Mouse (Mus musculus) adrenal gland, postnatal 25 days (tissue): Measurements from ENCODE around the gene 1810049J17Rik. TPM values are rescaled to one million over a fixed set of nuclear protein-coding genes. Genes with fewer than 3 reads are reported as not detected.
"Not testable (repeated sequence)": the region's sequence is repeated elsewhere in the genome, so short reads cannot be mapped to it uniquely, and the experiment has no call there.

Experiments
- DNase-seq: peaks from one replicate; pipeline ENCODE4 v3.0.0; 2021; ENCODE audit warnings: mixed read lengths
- long read RNA-seq: library from polyadenylated mRNA; stranded (forward); transcript quantifications from one replicate; pipeline ENCODE4 v2.0.0, GENCODE M21; 2021
- total RNA-seq: library from RNA; stranded (reverse); gene quantifications from 2 replicates; pipeline ENCODE4 v1.2.3, GENCODE M21; 2021

Gene 1810049J17Rik
- total RNA-seq, result not detected in 2 replicates
- long read RNA-seq, result 0 reads

DNA sequence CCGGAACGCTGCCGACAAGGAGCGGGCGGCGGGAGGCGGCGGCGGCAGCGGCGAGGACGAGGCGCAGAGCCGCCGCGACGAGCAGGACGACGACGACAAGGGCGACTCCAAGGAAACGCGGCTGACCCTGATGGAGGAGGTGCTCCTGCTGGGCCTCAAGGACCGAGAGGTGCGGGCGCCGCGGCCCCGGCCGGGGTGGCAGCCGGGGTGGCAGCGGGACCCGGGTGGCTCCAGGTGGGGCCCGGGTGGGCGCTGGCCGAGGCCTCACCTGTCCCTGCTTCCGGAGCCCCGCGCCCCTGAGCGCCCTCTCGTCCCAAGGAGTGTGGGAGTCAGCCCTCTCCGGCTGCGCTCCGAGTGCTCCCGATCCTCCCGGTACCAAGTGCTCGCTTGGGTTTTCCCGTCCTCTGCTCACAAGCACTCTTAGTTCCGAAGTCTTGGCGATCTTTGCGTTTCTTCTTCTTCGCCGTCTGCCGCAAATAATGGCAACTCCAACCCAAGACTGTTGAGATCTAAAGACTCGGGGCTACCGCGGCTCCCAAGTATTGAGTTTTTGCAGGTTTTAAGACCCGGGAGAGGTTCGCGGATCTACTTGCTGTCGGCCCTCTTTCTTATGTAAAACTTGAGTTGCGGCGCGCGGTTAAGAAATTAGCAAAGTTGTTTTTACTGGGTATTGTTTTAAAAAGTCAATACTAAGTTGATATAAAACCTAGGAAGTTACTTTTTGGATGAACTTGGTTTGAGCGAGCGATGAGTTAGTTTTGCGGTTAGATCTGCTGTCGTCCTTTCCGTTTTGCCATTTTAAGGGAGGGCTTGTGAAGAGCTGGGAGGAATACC, at the start of gene 1810049J17Rik:
TSS of gene 1810049J17Rik (minus strand) at position 112 of the 834 bp plus-strand sequence.
- DNase-seq, result peak; percentile 36

DNA sequence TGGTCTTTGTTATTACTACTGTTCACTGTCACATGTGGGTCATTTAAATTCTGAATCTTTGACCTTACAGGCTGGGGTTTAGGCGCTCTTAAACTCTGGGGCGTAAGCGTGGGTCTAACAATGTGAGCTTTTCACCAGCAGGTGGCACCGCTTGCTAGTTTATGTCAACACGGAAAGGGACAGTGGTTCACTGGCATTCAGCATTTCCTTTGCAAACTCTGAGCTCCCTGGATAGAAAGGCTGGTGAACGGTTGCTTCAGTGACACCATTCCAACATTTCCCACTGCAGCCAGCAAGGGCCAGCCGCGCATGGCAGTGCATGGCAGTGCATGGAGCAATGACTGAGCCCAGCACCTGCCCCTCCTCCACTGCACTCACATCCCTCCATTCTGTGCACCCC, 49.5 kb upstream of the 1810049J17Rik start:
- peak; percentile 68 for DNase-seq

- no peak for DNase-seq
These were observed 48.4 kb upstream of the 1810049J17Rik start for GRCm38 (mm10) chr15:12370096-12370495.

DNA sequence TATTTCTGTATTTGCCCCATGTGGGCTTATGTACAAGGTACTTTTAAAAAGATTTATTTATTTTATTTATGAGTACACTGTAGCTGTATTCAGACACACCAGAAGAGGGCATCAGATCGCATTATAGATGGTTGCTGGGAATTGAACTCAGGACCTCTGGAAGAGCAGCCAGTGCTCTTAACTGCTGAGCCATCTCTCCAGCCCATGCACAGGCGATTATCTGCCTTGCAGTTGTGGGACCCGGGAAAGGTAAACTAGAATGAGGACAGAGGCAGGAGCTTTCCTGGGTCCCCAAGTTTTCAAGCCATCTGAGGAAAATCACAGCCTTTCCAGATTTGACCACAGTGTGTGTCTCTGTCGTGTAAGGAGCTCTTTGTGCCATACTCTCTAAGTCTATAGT, 47.2 kb upstream of the 1810049J17Rik start:
- DNase-seq, result no peak

- no peak for DNase-seq
These were observed 46.7 kb upstream of the 1810049J17Rik start for GRCm38 (mm10) chr15:12368357-12368756.

- DNase-seq, result no peak
These were observed 45.8 kb upstream of the 1810049J17Rik start for GRCm38 (mm10) chr15:12367306-12368080.

DNA sequence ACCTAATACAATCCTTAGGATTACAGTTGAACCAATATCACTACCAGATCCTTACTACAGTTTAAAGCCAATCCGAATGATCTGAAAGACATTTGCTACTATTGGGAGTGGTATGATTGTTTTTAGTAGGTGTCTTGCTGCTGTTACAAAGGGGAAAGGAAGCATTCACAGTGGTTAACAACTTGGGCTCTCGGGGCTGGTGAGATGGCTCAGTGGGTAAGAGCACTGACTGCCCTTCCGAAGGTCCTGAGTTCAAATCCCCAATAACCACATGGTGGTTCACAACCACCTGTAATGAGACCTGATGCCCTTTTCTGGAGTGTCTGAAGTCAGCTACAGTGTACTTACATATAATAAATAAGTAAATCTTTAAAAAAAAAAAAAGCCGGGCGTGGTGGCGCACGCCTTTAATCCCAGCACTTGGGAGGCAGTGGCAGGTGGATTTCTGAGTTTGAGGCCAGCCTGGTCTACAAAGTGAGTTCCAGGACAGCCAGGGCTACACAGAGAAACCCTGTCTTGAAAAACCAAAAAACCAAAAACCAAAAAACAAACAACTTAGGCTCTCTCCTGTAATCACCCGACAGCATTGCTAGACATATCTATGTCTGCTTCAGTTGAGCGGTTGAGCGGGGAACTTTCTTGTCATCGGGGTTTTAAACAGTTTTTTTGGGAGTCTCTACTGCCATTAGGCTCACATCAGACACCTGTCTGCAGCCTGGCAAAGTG, 45.0 kb upstream of the 1810049J17Rik start:
- DNase-seq, result not testable (repeated sequence)

- DNase-seq, result no peak
These were observed 44.4 kb upstream of the 1810049J17Rik start for GRCm38 (mm10) chr15:12366072-12366469.

DNA sequence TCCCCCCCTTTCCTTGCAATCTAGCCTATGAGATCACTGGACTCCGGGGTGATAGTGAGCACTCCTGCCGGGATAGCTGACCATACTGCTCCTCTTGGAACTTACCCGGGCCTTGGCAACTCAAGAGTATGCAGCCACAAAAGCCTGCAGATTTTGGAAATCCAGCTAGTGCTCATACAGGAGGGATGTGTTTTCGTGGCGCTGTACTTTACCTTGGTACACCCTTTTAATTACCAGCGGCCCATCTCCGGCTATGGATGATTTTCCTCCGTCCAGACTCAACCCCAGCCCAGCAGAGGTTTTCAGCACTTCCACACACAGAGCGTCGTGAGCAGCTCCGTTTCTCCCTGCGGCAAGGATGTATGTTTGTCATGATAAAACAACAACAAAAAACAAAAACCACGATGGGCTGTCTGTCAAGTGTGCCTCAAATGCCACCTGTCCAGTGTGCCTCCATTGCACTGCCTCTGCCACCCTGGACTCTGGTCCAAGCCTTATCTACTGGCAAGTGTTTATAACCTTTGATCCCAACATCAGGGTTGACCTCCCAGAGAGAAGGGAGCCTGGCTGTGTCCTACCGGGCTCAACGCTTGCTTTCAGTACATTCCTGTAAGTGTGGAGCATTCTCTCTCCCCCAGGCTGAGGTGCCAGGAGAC, 43.8 kb upstream of the 1810049J17Rik start:
- no peak for DNase-seq

GRCm38 (mm10) chr15:12364096-12364495, 42.4 kb upstream of the 1810049J17Rik start:
- DNase-seq, result no peak

- no peak for DNase-seq
These were observed 41.0 kb upstream of the 1810049J17Rik start for GRCm38 (mm10) chr15:12362701-12363040.

- no peak for DNase-seq
These were observed 40.5 kb upstream of the 1810049J17Rik start for GRCm38 (mm10) chr15:12362001-12362700.

- DNase-seq, result no peak
These were observed 39.0 kb upstream of the 1810049J17Rik start for GRCm38 (mm10) chr15:12360519-12361212.

GRCm38 (mm10) chr15:12358384-12358783, 36.7 kb upstream of the 1810049J17Rik start:
- no peak for DNase-seq

DNA sequence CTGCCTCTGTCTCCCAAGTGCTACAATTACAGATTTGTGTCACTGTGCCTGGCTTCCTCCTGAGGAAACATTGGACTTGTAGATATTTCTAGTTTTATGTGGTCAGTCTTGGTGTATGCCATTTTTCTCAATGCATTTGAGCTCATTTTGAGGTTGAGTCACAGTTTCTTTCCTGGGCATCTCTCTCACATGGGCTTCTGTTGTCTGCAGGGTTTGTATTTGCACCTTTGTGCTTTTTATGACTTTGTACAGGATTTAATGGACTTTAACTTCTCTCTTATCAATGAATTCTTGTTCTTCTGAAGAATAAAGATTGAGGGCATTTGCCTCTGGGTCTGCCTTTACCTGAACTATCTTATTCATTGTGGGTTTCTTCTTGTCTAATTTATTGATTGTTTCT, 35.8 kb upstream of the 1810049J17Rik start:
- DNase-seq, result no peak

GRCm38 (mm10) chr15:12355907-12356306, 34.2 kb upstream of the 1810049J17Rik start:
- no peak for DNase-seq

GRCm38 (mm10) chr15:12355261-12355660, 33.6 kb upstream of the 1810049J17Rik start:
- no peak for DNase-seq

GRCm38 (mm10) chr15:12354281-12354810, 32.6 kb upstream of the 1810049J17Rik start:
- DNase-seq, result no peak

DNA sequence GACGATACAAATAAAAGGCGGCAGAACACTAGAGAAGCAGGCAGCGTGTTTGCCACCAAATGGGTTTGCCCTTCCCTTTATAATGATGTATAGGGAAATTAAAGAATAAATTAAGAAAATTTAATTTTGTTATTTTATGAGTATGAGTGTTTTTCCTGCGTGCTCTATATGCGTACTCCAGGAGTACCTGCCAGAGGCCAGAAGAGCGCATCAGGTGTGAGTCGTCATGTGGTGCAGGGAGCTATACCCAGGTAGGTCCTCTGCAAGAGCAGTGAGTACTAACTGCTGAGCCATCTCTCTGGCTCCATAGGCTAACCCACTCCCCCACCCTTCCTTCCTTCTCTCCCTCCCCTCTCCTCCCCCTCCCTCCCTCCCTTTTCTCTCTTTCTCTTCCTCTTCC, 29.8 kb upstream of the 1810049J17Rik start:
- no peak for DNase-seq

DNA sequence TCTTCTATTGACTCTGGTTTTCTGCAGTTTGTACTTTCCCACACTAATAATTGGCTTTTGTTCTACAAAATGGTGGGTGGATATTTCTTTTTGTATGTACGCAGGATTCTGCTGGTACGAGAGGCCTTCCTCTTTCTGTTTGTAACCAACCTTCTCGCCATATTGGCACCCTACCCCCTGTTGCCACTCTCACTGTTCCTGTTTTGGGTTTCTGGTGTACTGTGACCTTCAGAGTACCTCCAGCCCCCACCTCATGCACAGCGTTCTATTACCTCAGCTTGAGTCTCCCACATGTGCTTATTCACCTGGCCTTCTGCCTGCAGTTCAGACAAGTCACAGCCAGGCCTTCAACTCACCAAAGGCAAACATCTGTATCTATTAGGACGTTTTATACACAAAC, 28.1 kb upstream of the 1810049J17Rik start:
- no peak for DNase-seq

DNA sequence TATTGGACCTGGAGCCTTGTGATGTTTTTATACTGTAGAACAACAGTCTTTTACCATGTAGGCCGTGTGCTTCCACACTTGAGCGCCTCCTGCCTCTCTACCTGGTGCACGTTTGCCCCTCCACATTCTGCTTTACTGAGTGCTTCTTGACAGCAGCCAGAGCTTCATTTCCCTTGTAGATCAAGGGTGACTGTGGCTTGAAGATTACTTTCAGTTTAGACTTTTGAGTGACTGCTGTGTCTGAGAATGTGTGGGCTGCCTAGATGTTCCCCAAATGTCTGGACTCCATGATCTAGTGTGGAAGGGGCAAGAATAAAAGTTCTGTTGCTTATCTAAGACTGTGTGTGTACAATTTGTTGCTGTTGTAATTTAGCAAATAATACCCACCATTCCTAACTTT, 27.3 kb upstream of the 1810049J17Rik start:
- no peak for DNase-seq
